Mouse (Mus musculus): ENCODE results near the gene Wdr86. TPM values are rescaled to one million over a fixed set of nuclear protein-coding genes. Genes with fewer than 3 reads are reported as not detected.

Gene Wdr86
- polyA plus RNA-seq, 1 experiment = not detected

DNA sequence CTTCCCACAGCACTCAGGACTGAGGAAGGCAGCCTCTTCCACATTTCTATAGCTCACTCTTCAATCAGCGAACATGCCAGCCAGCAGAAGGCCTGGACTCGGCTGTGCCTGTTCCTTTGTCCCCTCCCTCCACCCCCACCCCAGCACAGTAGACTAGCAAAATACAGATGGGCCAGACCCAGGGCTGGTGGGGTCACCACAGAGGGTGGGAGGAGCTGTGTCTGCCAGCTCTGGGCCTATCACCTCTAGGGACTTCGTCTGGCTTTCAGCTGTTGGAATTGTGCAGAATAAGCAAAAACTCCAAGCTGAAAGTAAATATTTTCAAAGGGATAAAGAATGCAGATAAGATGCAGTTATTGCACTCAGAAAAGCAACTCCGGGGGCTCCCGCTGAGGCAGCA, 5.7 kb downstream of the Wdr86 start:
- H3K27ac ChIP-seq (ENCODE audit: insufficient read depth, low read depth, low read length) = no peak overlapping the region
- peaks cover 5% of the 10 kb centered on the region; the same call in 1 of the 2 replicates for H3K4me1 ChIP-seq (ENCODE audit: control insufficient read depth, insufficient read depth, low read length)
- H3K4me3 ChIP-seq (ENCODE audit: insufficient read depth, low read depth, low read length) = no peak overlapping the region
- TF ChIP-seq CTCF (IDR thresholded peaks at IDR 0.05; ENCODE audit: insufficient read depth, low read depth, low read length) (no peak), POLR2A (IDR thresholded peaks at IDR 0.05; ENCODE audit: insufficient read depth, low read depth, low read length) (no peak)
- WGBS = 82% methylated on average over 5 of the region's 5 CpGs

- WGBS = 76% methylated on average over 5 of the region's 5 CpGs
Measured at GRCm38 (mm10) chr5:24724270-24724634, 6.3 kb downstream of the Wdr86 start.

DNA sequence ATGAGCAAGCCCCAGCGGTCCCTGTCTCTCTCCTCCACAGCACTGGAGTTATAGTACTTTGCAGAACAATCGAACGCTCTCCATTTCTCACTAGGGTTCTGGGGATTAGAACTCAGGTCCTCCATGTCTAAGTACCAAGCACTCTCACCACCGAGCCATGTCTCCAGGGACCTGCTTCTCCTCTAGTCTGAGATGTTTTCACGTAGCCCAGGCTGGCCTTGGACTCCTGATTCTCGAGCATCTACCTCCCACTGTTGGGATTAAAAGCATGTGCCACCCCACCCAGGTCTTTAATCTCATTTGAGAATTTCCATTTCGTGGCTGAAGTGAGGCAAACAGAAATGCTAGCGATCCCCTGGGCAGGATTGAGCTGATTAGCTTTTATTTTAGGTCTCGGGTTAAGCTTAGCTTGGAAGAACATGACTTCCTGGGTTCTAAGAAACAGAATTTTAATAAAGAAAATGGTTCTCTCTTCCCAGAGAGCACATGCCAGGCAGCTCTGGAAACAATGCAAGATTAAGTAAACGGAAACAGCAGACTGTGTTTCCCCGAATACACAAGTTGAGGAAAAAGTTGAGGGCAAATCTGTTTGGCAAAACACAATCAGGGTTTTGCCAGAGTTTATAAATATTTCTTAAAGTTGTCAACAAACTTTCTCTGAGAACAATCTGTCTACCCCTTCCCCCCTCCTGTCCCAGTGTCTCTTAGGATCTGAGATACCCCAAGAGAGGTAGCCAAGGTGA, 6.8 kb downstream of the Wdr86 start:
- H3K4me1 ChIP-seq (ENCODE audit: control insufficient read depth, insufficient read depth, low read length) = 0 out of 2 replicates have a peak, but pooled peaks cover 3% of the 10 kb centered on the region
- no peak overlapping the region for H3K4me3 ChIP-seq (ENCODE audit: insufficient read depth, low read depth, low read length)
- 72% methylated on average over 11 of the region's 11 CpGs for WGBS
- TF ChIP-seq CTCF (IDR thresholded peaks at IDR 0.05; ENCODE audit: insufficient read depth, low read depth, low read length) (no peak), POLR2A (IDR thresholded peaks at IDR 0.05; ENCODE audit: insufficient read depth, low read depth, low read length) (no peak)
- no peak overlapping the region for H3K27ac ChIP-seq (ENCODE audit: insufficient read depth, low read depth, low read length)

More at GRCm38 (mm10) chr5:24724270-24724634, 6.3 kb downstream of the Wdr86 start:
- TF ChIP-seq CTCF (IDR thresholded peaks at IDR 0.05; ENCODE audit: insufficient read depth, low read depth, low read length) (no peak), POLR2A (IDR thresholded peaks at IDR 0.05; ENCODE audit: insufficient read depth, low read depth, low read length) (no peak)
- 0 out of 2 replicates have a peak, but pooled peaks cover 3% of the 10 kb centered on the region for H3K4me1 ChIP-seq (ENCODE audit: control insufficient read depth, insufficient read depth, low read length)
- no peak overlapping the region for H3K27ac ChIP-seq (ENCODE audit: insufficient read depth, low read depth, low read length)
- no peak overlapping the region for H3K4me3 ChIP-seq (ENCODE audit: insufficient read depth, low read depth, low read length)

GRCm38 (mm10) chr5:24719852-24720251, 10.7 kb downstream of the Wdr86 start:
- H3K4me1 ChIP-seq (ENCODE audit: control insufficient read depth, insufficient read depth, low read length) = 0 out of 2 replicates have a peak, but pooled peaks cover 3% of the 10 kb centered on the region
- WGBS = 91% methylated on average over 3 of the region's 3 CpGs
- no peak overlapping the region for H3K4me3 ChIP-seq (ENCODE audit: insufficient read depth, low read depth, low read length)
- no peak overlapping the region for H3K27ac ChIP-seq (ENCODE audit: insufficient read depth, low read depth, low read length)
- TF ChIP-seq CTCF (IDR thresholded peaks at IDR 0.05; ENCODE audit: insufficient read depth, low read depth, low read length) = no peak

DNA sequence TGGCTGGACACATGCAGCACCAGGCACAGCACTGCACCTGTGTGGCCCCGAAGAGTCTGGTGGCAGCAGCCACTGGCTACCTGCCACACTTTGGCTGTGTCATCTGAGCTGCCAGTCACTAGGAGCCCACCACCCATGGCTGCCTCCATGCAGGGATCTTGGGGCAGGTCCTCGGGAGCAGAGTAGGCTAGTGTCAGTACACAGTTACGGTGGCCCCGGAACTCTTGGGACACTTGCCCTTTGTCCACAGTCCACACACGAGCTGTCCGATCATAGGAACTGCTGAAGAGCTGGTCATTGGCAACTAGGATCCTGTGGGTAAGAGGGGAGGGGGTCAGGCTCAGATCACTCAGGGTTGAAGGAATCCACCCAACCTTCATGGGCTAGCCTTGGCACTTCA, 12.5 kb downstream of the Wdr86 start:
- 90% methylated on average over 6 of the region's 6 CpGs for WGBS
- Histone ChIP-seq H3K4me3 (ENCODE audit: insufficient read depth, low read depth, low read length) (no peak overlapping the region), H3K27ac (ENCODE audit: insufficient read depth, low read depth, low read length) (no peak overlapping the region), H3K4me1 (ENCODE audit: control insufficient read depth, insufficient read depth, low read length) (0 out of 2 replicates have a peak, but pooled peaks cover 4% of the 10 kb centered on the region)
- TF ChIP-seq POLR2A (IDR thresholded peaks at IDR 0.05; ENCODE audit: insufficient read depth, low read depth, low read length) = no peak
- no peak for TF ChIP-seq CTCF (IDR thresholded peaks at IDR 0.05; ENCODE audit: insufficient read depth, low read depth, low read length)

DNA sequence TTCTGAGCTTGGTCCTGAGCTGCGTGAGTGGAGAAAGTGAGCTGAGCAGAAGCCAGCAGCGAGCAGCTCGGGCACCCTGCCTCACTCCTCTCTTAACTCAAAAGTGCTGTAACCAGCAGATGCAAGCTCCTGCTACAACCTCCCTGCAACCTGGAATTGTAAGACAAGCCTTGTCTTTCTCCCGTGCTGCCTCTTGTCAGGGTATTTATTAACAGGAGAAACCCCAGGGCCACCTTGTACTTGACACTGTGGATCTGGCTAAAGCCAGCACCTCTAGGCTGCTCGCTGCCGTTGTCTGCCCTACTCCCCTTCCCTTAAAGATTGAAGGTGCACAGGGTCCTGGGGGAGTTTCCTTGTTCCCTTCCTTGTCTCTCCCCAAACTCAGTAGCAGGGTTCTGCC, 16.5 kb downstream of the Wdr86 start:
- Histone ChIP-seq H3K4me1 (ENCODE audit: control insufficient read depth, insufficient read depth, low read length) (peaks cover 12% of the 10 kb centered on the region; the same call in 1 of the 2 replicates), H3K4me3 (ENCODE audit: insufficient read depth, low read depth, low read length) (no peak overlapping the region), H3K27ac (ENCODE audit: insufficient read depth, low read depth, low read length) (no peak overlapping the region)
- 73% methylated on average over 6 of the region's 6 CpGs for WGBS
- no peak for TF ChIP-seq CTCF (IDR thresholded peaks at IDR 0.05; ENCODE audit: insufficient read depth, low read depth, low read length)
- TF ChIP-seq POLR2A (IDR thresholded peaks at IDR 0.05; ENCODE audit: insufficient read depth, low read depth, low read length) = no peak

DNA sequence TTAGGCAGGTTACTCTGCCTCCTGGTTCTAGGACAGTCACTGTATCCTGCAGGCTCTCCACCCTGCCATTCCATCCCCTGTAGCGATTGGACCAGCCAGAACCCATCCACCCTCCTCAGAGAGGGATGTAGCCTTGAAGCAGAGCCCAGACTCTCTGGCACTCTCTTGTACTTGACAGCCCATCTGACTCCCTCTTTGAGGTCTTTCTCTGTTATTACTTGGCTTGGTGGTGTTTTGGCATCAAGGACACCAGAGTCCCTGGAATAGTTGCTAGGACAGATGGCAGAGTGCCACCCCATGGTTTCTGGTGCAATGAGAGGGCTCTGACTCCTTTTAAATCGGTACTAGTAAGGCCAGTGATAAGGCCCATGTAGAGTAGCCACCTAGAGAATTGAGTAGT, 17.3 kb downstream of the Wdr86 start:
- TF ChIP-seq POLR2A (IDR thresholded peaks at IDR 0.05; ENCODE audit: insufficient read depth, low read depth, low read length) (no peak), CTCF (IDR thresholded peaks at IDR 0.05; ENCODE audit: insufficient read depth, low read depth, low read length) (no peak)
- H3K4me3 ChIP-seq (ENCODE audit: insufficient read depth, low read depth, low read length) = no peak overlapping the region
- no peak overlapping the region for H3K27ac ChIP-seq (ENCODE audit: insufficient read depth, low read depth, low read length)
- whole genome bisulfite sequencing = 36% methylated on average over 2 of the region's 2 CpGs
- peaks cover 12% of the 10 kb centered on the region; the same call in 1 of the 2 replicates for H3K4me1 ChIP-seq (ENCODE audit: control insufficient read depth, insufficient read depth, low read length)

DNA sequence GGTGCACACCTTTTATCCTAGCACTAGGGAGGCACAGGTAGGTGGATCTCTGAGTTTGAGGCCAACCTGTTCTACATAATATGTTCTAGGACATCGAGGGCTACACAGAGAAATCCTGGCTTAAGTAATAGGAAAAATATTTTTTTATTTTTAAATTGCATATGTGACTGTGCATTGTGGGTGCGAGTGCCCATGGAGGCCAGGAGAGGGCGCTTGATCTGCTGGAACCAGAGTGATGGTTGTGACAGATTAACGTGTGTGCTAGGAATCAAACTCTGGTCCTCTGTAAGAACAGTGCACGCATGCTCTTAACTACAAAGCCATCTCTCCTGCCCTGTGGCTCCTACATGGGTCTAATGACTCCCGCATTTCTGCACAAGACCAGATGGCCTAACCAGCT, 18.9 kb downstream of the Wdr86 start:
- 97% methylated on average over 6 of the region's 6 CpGs for WGBS
- peaks cover 12% of the 10 kb centered on the region; the same call in 1 of the 2 replicates for H3K4me1 ChIP-seq (ENCODE audit: control insufficient read depth, insufficient read depth, low read length)
- no peak for TF ChIP-seq CTCF (IDR thresholded peaks at IDR 0.05; ENCODE audit: insufficient read depth, low read depth, low read length)
- no peak for TF ChIP-seq POLR2A (IDR thresholded peaks at IDR 0.05; ENCODE audit: insufficient read depth, low read depth, low read length)
- H3K4me3 ChIP-seq (ENCODE audit: insufficient read depth, low read depth, low read length) = no peak overlapping the region
- H3K27ac ChIP-seq (ENCODE audit: insufficient read depth, low read depth, low read length) = no peak overlapping the region

DNA sequence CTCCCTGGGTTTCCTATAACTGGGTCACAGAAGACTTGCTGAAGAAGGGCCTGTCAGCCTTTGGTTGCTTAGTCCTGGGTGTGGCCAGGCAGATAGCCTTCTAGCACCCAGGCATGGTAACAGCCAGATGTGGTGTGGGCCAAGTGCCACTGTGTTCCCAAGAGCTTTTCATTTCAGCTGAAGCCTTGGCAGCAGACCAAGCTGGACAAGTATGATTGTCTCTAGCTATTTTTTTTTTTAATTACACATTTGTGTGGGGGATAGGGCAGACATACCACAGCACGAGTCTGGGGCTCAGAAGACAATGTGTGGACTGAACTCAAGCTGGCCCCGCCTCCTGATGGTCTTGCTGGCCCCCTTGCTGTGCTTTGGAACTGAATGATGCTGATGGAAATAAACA, 20.6 kb downstream of the Wdr86 start:
- no peak overlapping the region for H3K27ac ChIP-seq (ENCODE audit: insufficient read depth, low read depth, low read length)

More for the DNA sequence above, 20.6 kb downstream of the Wdr86 start:
- TF ChIP-seq CTCF (IDR thresholded peaks at IDR 0.05; ENCODE audit: insufficient read depth, low read depth, low read length) (no peak), POLR2A (IDR thresholded peaks at IDR 0.05; ENCODE audit: insufficient read depth, low read depth, low read length) (no peak)
- H3K4me1 ChIP-seq (ENCODE audit: control insufficient read depth, insufficient read depth, low read length) = peaks cover 12% of the 10 kb centered on the region; the same call in 1 of the 2 replicates
- WGBS = 45% methylated on average over 2 of the region's 2 CpGs
- H3K4me3 ChIP-seq (ENCODE audit: insufficient read depth, low read depth, low read length) = no peak overlapping the region

Measured in olfactory bulb, adult 2 months (tissue).